Mouse (Mus musculus) bone marrow, adult 2 months (tissue): Measurements from ENCODE around the gene Atg2b.

Experiments
- CTCF ChIP-seq: fragments of 200-500 bp; IDR thresholded peaks from 2 replicates; pipeline ENCODE4 v1.5.1; 2011; ENCODE audit warnings: low read length, control low read depth; ENCODE audit not compliant: control insufficient read depth, insufficient read depth
- POLR2A ChIP-seq: fragments of 200-500 bp; IDR thresholded peaks from 2 replicates; pipeline ENCODE4 v1.6.1; 2011; ENCODE audit warnings: low read depth, mild to moderate bottlenecking, control low read depth, low read length, borderline replicate concordance; ENCODE audit not compliant: control insufficient read depth

- no peak for TF ChIP-seq CTCF
- no peak for TF ChIP-seq POLR2A
Measured at GRCm38 (mm10) chr12:105687416-105687815, 2.4 kb upstream of the Atg2b start.
